Mouse (Mus musculus) small intestine, adult 2 months (tissue): ENCODE data around the gene Aoc2.

Source experiments
- CTCF ChIP-seq: fragments of 200-500 bp; IDR thresholded peaks from 2 replicates; pipeline ENCODE4 v1.5.1; 2012; ENCODE audit warnings: low read depth, mild to moderate bottlenecking, control low read depth, inconsistent platforms, low read length, moderate library complexity, mixed read lengths; ENCODE audit not compliant: insufficient replicate concordance, insufficient read length; ENCODE audit errors: extremely low read depth
- POLR2A ChIP-seq: fragments of 200-500 bp; IDR thresholded peaks from 2 replicates; pipeline ENCODE4 v1.6.1; 2012; ENCODE audit warnings: low read depth, mild to moderate bottlenecking, control low read depth, inconsistent platforms, low read length, moderate library complexity

- TF ChIP-seq CTCF, result no peak
- no peak for TF ChIP-seq POLR2A
These were observed 10.3 kb upstream of the Aoc2 start for GRCm38 (mm10) chr11:101314567-101314966.
